ENCODE assay signal across 25 mouse cellular contexts in the genomic region with DNA sequence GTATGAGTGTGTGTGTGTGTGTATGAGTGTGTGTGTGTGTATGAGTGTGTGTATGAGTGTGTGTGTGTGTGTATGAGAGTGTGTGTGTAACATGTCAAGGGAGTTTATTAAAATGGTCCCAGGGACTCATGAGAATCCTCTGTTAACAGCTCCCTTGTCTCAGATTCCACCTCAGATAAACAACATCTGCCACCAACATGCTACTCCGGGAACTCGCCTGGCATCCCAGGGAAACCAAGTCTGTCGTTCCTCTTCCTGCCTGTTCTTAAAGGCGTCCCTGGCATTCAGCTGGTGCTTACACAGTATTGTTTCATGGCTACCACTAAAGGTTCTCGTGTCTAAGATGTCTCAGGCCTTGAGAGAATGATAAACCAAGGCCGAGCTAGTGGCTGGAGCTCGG. TPM values are rescaled to one million over a fixed set of nuclear protein-coding genes. Genes with fewer than 3 reads are reported as not detected.
"Had no signal": no experiment of that assay in that cellular context is flagged by ENCODE, and none has a peak within 500 bp of the region (broad histone marks: within the 10 kb centered on the region; RNA-seq: fewer than 3 reads in every experiment).

No protein-coding gene starts in this region.

- H3K27me3 ChIP-seq: limb, embryonic 13.5 days; liver, embryonic 12.5 days; liver, embryonic 15.5 days; lung, embryonic 15.5 days; midbrain, embryonic 13.5 days; neural tube, embryonic 13.5 days; stomach, embryonic 15.5 days had no signal

- ATAC-seq: liver, embryonic 12.5 days; midbrain, embryonic 13.5 days; midbrain, embryonic 16.5 days had no signal

- H3K9ac ChIP-seq: limb, embryonic 13.5 days; liver, embryonic 12.5 days; liver, embryonic 15.5 days; lung, embryonic 15.5 days; midbrain, embryonic 13.5 days; neural tube, embryonic 13.5 days; stomach, embryonic 15.5 days had no signal

- H3K36me3 ChIP-seq: lung, embryonic 15.5 days; stomach, embryonic 15.5 days had no signal

- H3K9me3 ChIP-seq: limb, embryonic 10.5 days; limb, embryonic 13.5 days; liver, embryonic 12.5 days; liver, embryonic 15.5 days; lung, embryonic 15.5 days; megakaryocyte, embryonic 14.5 days; midbrain, embryonic 10.5 days; midbrain, embryonic 13.5 days; neural tube, embryonic 13.5 days; stomach, embryonic 15.5 days had no signal

- DNase-seq: kidney, postnatal 14 days; kidney, postnatal 4 days; layer of hippocampus, postnatal 36 days; liver; lung, adult 18-20 months; lung, postnatal 10 days; lung, postnatal 36 days; retina, postnatal 1 day; right cerebral cortex, postnatal 25 days; spleen, adult 18-20 months; thymus, postnatal 25 days had no signal

- H3K4me1 ChIP-seq: limb, embryonic 13.5 days; lung, embryonic 15.5 days; midbrain, embryonic 10.5 days; midbrain, embryonic 13.5 days; neural tube, embryonic 13.5 days; stomach, embryonic 15.5 days had no signal

- H3K4me2 ChIP-seq: limb, embryonic 13.5 days; liver, embryonic 12.5 days; liver, embryonic 15.5 days; lung, embryonic 15.5 days; midbrain, embryonic 13.5 days; neural tube, embryonic 13.5 days; stomach, embryonic 15.5 days had no signal

- H3K4me3 ChIP-seq: limb, embryonic 10.5 days; limb, embryonic 13.5 days; liver, embryonic 12.5 days; liver, embryonic 15.5 days; lung, embryonic 15.5 days; midbrain, embryonic 10.5 days; midbrain, embryonic 13.5 days; myocyte; neural tube, embryonic 13.5 days; stomach, embryonic 15.5 days had no signal

- H3K27ac ChIP-seq: limb, embryonic 10.5 days; limb, embryonic 13.5 days; liver, embryonic 12.5 days; liver, embryonic 15.5 days; lung, embryonic 15.5 days; midbrain, embryonic 10.5 days; midbrain, embryonic 13.5 days; neural tube, embryonic 13.5 days; stomach, embryonic 15.5 days had no signal

RNA-seq across cellular contexts. Expression of a gene that starts 38.6 kb away (rescaled TPM):
- total RNA-seq: neutrophil, adult 5-6 weeks had no signal

RNA-seq across cellular contexts. Expression of a gene that starts 50.2 kb away (rescaled TPM):
- total RNA-seq: monocyte, adult 5-6 weeks; neutrophil, adult 5-6 weeks had no signal
